Mouse (Mus musculus) activated CD4-positive, CD25-positive, alpha-beta regulatory T cell (primary cell): ENCODE measurements around the gene Ccdc159. TPM values are rescaled to one million over a fixed set of nuclear protein-coding genes. Genes with fewer than 3 reads are reported as not detected.

ENCODE experiments used
- polyA plus RNA-seq, 2 experiments: library from polyadenylated mRNA; unstranded; fragments of 100-300 nt; shearing (Covaris generic); gene quantifications; one replicate each; pipeline ENCODE4 v1.2.1; 2017

The Ccdc159 gene
- under 1 TPM; 0.21 to 0.24 TPM for polyA plus RNA-seq

DNA sequence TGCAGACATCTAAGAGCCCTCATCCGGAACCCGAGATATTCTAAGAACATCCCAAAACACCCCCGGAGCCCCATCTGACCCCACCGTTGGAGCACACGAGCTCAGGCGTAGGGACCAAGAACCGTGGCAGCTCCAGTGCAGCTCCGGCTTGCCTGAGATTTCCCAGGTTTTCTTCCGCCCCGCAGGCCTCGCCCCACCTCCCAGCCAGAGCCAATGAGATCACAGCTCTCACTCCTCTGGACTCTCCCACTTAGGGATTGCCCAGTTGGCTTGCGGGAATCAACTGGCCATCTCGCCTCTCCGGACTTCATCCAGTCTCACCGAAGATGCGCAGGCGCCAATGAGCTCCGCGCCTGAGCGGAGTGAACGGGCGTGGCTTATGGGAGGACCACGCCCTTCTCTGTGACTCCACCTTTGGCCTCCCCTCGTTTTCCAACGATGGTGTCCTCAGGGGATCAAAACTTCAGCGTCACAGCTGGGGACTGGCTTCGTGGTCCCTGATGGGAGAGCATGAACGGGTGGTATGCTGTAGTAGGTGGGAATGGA lies at the start of gene Ccdc159, which contains the start of gene Tmem205:
TSS of gene Ccdc159 (plus strand) at position 264 of the 546 bp plus-strand sequence.
TSS of gene Tmem205 (minus strand) at position 349 of the 546 bp plus-strand sequence.

DNA sequence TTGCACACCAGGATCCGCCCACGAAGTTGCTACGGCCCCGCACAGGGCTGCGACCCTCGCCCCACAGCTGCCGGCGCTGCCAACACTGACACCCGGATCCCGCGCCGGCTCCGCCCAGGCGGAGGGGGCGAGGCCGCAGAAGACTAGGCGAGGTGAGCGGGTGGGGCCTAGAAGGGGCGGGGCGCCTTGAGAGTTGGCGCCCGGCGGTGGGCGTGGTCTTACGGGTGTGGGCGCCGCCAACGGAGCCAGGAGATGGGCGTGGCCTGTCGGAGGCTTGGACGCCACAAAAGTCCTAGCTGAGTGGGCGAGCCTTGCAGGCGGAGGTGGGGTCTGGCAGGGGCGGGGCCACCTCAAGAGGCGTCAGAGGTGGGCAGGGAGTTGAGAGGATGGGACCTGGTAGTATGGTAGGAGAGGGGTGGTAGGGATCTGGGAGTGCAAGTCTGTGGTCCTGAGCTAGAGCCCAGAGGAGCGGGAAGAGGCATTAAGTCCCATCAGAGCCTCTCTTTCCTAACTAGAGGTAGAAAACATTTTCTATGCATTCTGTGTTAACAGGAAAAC lies 9.2 kb upstream of the Ccdc159 start, which contains the start of gene Rab3d:
TSS of gene Rab3d (minus strand) at position 158 of the 558 bp plus-strand sequence.

GRCm38 (mm10) chr9:21936692-21937570 lies 9.7 kb downstream of the Ccdc159 start, which contains the start of gene Plppr2:
Plppr2 (plus strand) TSS chr9:21937033.

DNA sequence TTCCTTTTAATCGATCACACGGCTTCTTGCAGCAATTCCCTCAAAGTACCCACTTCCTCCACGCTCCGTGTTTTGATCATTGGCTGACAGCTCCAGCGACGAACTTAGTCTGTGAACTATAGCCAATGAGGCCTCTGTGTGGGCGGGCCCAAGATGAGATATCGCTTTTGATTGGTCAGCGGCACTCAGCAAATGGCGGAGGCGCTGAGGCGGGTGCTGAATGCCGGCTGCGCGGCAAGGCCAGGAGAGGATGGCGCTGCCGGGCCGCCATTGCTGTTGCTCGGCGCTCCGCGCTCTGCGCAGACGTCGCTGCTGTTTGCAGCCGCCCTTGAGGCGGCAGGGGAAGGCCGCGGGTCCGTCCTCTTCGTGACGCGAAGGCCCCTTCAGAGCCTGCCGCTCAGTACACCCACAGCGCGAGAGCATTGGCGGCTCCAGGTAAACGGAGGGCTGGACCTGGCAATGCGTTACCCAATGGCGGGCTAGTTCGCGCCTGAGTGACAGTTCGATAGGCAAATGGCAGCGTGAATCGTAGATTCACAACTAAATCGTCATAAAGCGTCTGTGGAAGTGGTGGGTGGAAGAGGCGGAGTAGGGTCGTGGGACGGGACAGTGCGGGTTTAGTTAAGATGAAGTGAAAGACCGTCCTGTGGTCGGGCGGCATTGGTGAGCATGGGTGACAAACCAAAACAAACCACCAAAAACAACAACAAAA lies 28.5 kb downstream of the Ccdc159 start, which contains the start of gene Swsap1:
TSS of gene Swsap1 (plus strand) at position 186 of the 712 bp plus-strand sequence.

DNA sequence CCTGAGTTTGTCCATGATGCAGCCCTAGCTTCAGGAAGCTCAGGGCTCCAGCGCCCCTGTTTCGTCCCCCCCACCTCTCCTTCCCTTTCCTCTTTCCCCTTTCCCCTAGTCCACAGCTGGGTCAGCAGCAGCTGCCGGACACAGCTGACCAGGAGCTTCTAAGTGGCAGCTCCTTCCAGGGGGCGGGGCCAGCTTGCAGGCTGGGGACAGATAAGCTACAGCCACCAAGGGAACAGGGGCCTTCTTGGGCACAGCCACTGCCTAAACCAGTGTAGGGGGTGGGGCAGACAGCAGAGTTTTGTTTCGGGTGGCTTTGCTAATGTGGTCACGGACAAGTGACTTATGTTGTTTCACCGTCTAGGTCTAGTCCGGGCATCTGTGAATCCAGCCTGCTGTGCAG lies 36.1 kb downstream of the Ccdc159 start, which contains the start of gene Epor:
TSS of gene Epor (minus strand) at position 90 of the 400 bp plus-strand sequence.

Other genes with a start within 250 kb of the Ccdc159 start
- gene Ldlr, start 204.0 kb upstream of the Ccdc159 start, polyA plus RNA-seq = 10 to 100 TPM in 1 of 2 experiments, 1 to 10 TPM in 1; 1.1 to 15.6 TPM
- 10 to 100 TPM; 16.0 to 19.4 TPM for gene Spc24, start 167.2 kb upstream of the Ccdc159 start, polyA plus RNA-seq
- gene Kank2, start 128.7 kb upstream of the Ccdc159 start, polyA plus RNA-seq = not detected
- not detected for gene Angptl8, start 92.0 kb upstream of the Ccdc159 start, polyA plus RNA-seq
- gene Dock6, start 74.8 kb upstream of the Ccdc159 start, polyA plus RNA-seq = 1 to 10 TPM in 1 of 2 experiments, under 1 TPM in 1; 0.60 to 1.2 TPM
- 10 to 100 TPM in 1 of 2 experiments, 1 to 10 TPM in 1; 6.1 to 10.7 TPM for gene Rab3d, start 9.3 kb upstream of the Ccdc159 start, polyA plus RNA-seq
- 1 to 10 TPM; 1.7 to 4.5 TPM for gene Tmem205, start 85 bp downstream of the Ccdc159 start, polyA plus RNA-seq
- under 1 TPM; 0.09 to 0.27 TPM for gene Plppr2, start 9.6 kb downstream of the Ccdc159 start, polyA plus RNA-seq
- gene Swsap1, start 28.3 kb downstream of the Ccdc159 start, polyA plus RNA-seq = 1 to 10 TPM; 7.7 to 9.4 TPM
- 1 to 10 TPM in 1 of 2 experiments, not detected in 1; 2.5 TPM for gene Epor, start 36.0 kb downstream of the Ccdc159 start, polyA plus RNA-seq
- gene Rgl3, start 62.0 kb downstream of the Ccdc159 start, polyA plus RNA-seq = under 1 TPM in 1 of 2 experiments, not detected in 1; 0.11 TPM
- under 1 TPM in 1 of 2 experiments, not detected in 1; 0.16 TPM for gene Ccdc151, start 75.2 kb downstream of the Ccdc159 start, polyA plus RNA-seq
- gene Prkcsh, start 75.3 kb downstream of the Ccdc159 start, polyA plus RNA-seq = 10 to 100 TPM; 75.9 to 94.6 TPM
- not detected for gene Elavl3, start 124.6 kb downstream of the Ccdc159 start, polyA plus RNA-seq
- not detected for gene Gm49318, start 143.8 kb downstream of the Ccdc159 start, polyA plus RNA-seq
- 10 to 100 TPM; 16.4 to 20.2 TPM for gene Zfp653, start 143.9 kb downstream of the Ccdc159 start, polyA plus RNA-seq
- gene Ecsit, start 158.0 kb downstream of the Ccdc159 start, polyA plus RNA-seq = 10 to 100 TPM; 39.4 to 53.9 TPM
- gene Cnn1, start 171.7 kb downstream of the Ccdc159 start, polyA plus RNA-seq = under 1 TPM in 1 of 2 experiments, not detected in 1; 0.15 TPM
- gene Elof1, start 189.7 kb downstream of the Ccdc159 start, polyA plus RNA-seq = 100 to 1,000 TPM in 1 of 2 experiments, 10 to 100 TPM in 1; 78.2 to 107 TPM
- gene Acp5, start 208.2 kb downstream of the Ccdc159 start, polyA plus RNA-seq = 100 to 1,000 TPM; 159 to 391 TPM
- gene Pigyl, start 229.4 kb downstream of the Ccdc159 start, polyA plus RNA-seq = 10 to 100 TPM; 42.8 to 60.2 TPM